Mouse (Mus musculus): ENCODE measurements around the gene Mapk1ip1. TPM values are rescaled to one million over a fixed set of nuclear protein-coding genes. Genes with fewer than 3 reads are reported as not detected.

The Mapk1ip1 gene
- total and polyA plus RNA-seq, 2 experiments from 2014 or later, result 34.1 to 35.1 TPM

DNA sequence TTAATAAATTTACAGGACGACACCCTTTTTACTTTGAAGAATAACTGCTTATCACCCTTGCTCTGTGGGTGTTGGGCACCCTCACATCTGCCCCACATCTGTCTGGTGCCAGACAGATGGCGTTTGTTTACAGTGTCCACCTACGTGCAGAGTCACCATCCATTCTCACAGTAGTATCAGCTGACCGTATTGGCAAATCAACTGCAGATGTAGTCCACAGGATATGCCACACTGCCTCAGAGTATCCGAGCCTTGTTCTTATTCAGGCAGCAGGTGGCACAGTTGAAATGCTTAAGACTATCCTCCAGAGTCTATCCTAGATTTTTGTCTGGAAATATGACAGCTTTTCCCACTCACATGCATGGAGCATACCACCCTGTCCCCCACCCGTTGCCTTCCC lies 21.2 kb upstream of the Mapk1ip1 start:
- WGBS, result 84% methylated on average over 6 of the region's 6 CpGs
- H3K27ac ChIP-seq (ENCODE audit: low read depth, low read length), result no peak overlapping the region

GRCm38 (mm10) chr7:138864776-138865175 lies 18.7 kb upstream of the Mapk1ip1 start:
- ATAC-seq (no peak), DNase-seq (no peak)
- 100% methylated on average over 1 of the region's 1 CpGs for WGBS
- no peak overlapping the region for H3K27ac ChIP-seq (ENCODE audit: low read depth, low read length)
- no peaks in the 10 kb centered on the region for H3K4me1 ChIP-seq (ENCODE audit: insufficient read depth)
- H3K4me2 ChIP-seq (ENCODE audit: low read depth), result no peak overlapping the region
- H3K36me3 ChIP-seq (ENCODE audit: insufficient read depth), result peaks cover 22% of the 10 kb centered on the region
- H3K27me3 ChIP-seq (ENCODE audit: insufficient read depth, low read length), result no peaks in the 10 kb centered on the region
- no peak overlapping the region for H3K9ac ChIP-seq
- no peak for TF ChIP-seq CTCF (IDR thresholded peaks at IDR 0.05; ENCODE audit: low read depth)
- H3K9me3 ChIP-seq (ENCODE audit: low read length), result no peaks in the 10 kb centered on the region
- no peak overlapping the region for H3K4me3 ChIP-seq (ENCODE audit: low read depth, low read length)

More for the DNA sequence above, 21.2 kb upstream of the Mapk1ip1 start:
- H3K9ac ChIP-seq, result no peak overlapping the region
- ATAC-seq, result no peak
- no peak overlapping the region for H3K4me3 ChIP-seq (ENCODE audit: low read depth, low read length)
- no peak overlapping the region for H3K4me2 ChIP-seq (ENCODE audit: low read depth)
- TF ChIP-seq CTCF (IDR thresholded peaks at IDR 0.05; ENCODE audit: low read depth), result no peak
- H3K4me1 ChIP-seq (ENCODE audit: insufficient read depth), result no peaks in the 10 kb centered on the region
- no peaks in the 10 kb centered on the region for H3K27me3 ChIP-seq (ENCODE audit: insufficient read depth, low read length)
- H3K36me3 ChIP-seq (ENCODE audit: insufficient read depth), result peaks cover 35% of the 10 kb centered on the region
- DNase-seq, result no peak
- H3K9me3 ChIP-seq (ENCODE audit: low read length), result no peaks in the 10 kb centered on the region

- no peaks in the 10 kb centered on the region for H3K4me1 ChIP-seq (ENCODE audit: insufficient read depth)
- no peak for DNase-seq
- no peak for ATAC-seq
- H3K9me3 ChIP-seq (ENCODE audit: low read length), result no peaks in the 10 kb centered on the region
- peaks cover 18% of the 10 kb centered on the region for H3K36me3 ChIP-seq (ENCODE audit: insufficient read depth)
- H3K27me3 ChIP-seq (ENCODE audit: insufficient read depth, low read length), result no peaks in the 10 kb centered on the region
- WGBS, result 96% methylated on average over 3 of the region's 3 CpGs
- no peak overlapping the region for H3K9ac ChIP-seq
- H3K27ac ChIP-seq (ENCODE audit: low read depth, low read length), result no peak overlapping the region
- no peak overlapping the region for H3K4me3 ChIP-seq (ENCODE audit: low read depth, low read length)
- no peak overlapping the region for H3K4me2 ChIP-seq (ENCODE audit: low read depth)
- TF ChIP-seq CTCF (IDR thresholded peaks at IDR 0.05; ENCODE audit: low read depth), result no peak
Observed at GRCm38 (mm10) chr7:138863950-138864572, 18.0 kb upstream of the Mapk1ip1 start.

DNA sequence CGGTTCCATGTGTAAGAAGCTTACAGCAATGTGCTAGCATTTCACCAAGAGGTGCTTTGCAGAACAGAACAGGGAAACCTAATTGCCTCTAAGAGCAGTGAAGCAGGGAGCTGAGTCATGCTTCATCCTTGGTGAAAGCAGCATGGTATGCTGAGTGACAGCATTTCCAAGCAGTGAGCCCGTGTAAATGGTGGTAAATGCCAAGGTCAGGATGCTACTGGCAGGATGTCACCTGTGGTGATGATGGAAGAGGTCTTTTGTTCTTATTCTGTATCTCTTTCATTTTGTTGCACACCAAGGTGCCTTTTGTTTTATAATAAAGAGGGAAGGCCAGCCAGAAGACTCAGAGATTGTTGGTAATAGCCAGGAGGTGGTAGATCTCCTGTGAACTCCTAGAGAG lies 10.6 kb upstream of the Mapk1ip1 start:
- no peak overlapping the region for H3K4me2 ChIP-seq (ENCODE audit: low read depth)
- TF ChIP-seq CTCF (IDR thresholded peaks at IDR 0.05; ENCODE audit: low read depth), result no peak
- H3K4me3 ChIP-seq (ENCODE audit: low read depth, low read length), result no peak overlapping the region
- no peaks in the 10 kb centered on the region for H3K4me1 ChIP-seq (ENCODE audit: insufficient read depth)
- no peak overlapping the region for H3K9ac ChIP-seq
- no peaks in the 10 kb centered on the region for H3K27me3 ChIP-seq (ENCODE audit: insufficient read depth, low read length)
- H3K9me3 ChIP-seq (ENCODE audit: low read length), result no peaks in the 10 kb centered on the region
- H3K27ac ChIP-seq (ENCODE audit: low read depth, low read length), result no peak overlapping the region
- ATAC-seq (no peak), DNase-seq (no peak)
- WGBS, result 58% methylated on average over 2 of the region's 2 CpGs
- H3K36me3 ChIP-seq (ENCODE audit: insufficient read depth), result peaks cover 34% of the 10 kb centered on the region

- H3K9me3 ChIP-seq (ENCODE audit: low read length), result no peaks in the 10 kb centered on the region
- no peak overlapping the region for H3K4me3 ChIP-seq (ENCODE audit: low read depth, low read length)
- no peak overlapping the region for H3K27ac ChIP-seq (ENCODE audit: low read depth, low read length)
- H3K4me1 ChIP-seq (ENCODE audit: insufficient read depth), result no peaks in the 10 kb centered on the region
- no peak for ATAC-seq
- H3K4me2 ChIP-seq (ENCODE audit: low read depth), result no peak overlapping the region
- 93% methylated on average over 2 of the region's 2 CpGs for WGBS
- H3K36me3 ChIP-seq (ENCODE audit: insufficient read depth), result peaks cover 47% of the 10 kb centered on the region
- H3K9ac ChIP-seq, result no peak overlapping the region
- H3K27me3 ChIP-seq (ENCODE audit: insufficient read depth, low read length), result no peaks in the 10 kb centered on the region
- DNase-seq, result no peak
- TF ChIP-seq CTCF (IDR thresholded peaks at IDR 0.05; ENCODE audit: low read depth), result no peak
Observed at GRCm38 (mm10) chr7:138854201-138854600, 8.1 kb upstream of the Mapk1ip1 start.

DNA sequence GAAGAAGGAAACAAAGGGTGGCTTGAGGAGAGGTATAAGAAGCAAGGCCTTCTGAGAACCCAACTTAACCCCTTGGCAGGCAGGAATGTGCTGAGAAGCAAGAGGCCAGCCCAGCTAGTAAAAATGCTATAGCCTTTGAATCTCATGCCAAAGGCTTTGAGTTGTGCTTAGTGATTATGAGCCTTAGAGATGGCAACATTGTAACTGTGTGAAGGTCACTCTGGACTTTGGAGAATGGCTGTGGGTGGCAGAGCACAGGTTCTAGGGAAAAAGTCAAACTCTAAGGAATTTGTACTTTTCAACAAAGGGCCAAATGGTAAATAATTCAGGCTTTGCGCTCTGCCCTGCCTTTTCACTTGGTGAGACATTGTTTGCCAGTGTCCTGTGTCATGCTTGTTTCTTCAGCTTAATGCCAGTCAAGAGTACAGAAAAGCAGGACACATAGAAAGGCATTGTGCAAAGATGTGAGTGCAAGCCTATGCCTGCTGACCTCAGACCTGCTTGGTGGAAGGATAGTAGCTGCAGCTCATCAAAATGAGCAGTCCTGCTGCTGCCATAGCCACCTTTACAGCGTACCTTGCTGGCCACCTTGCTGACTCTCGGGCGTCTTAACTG lies 7.5 kb upstream of the Mapk1ip1 start:
- 96% methylated on average over 4 of the region's 4 CpGs for WGBS
- Histone ChIP-seq H3K4me2 (ENCODE audit: low read depth) (no peak overlapping the region), H3K36me3 (ENCODE audit: insufficient read depth) (peaks cover 47% of the 10 kb centered on the region), H3K27me3 (ENCODE audit: insufficient read depth, low read length) (no peaks in the 10 kb centered on the region), H3K9ac (no peak overlapping the region), H3K4me3 (ENCODE audit: low read depth, low read length) (no peak overlapping the region), H3K9me3 (ENCODE audit: low read length) (no peaks in the 10 kb centered on the region), H3K4me1 (ENCODE audit: insufficient read depth) (peaks cover 1% of the 10 kb centered on the region), H3K27ac (ENCODE audit: low read depth, low read length) (no peak overlapping the region)
- no peak for TF ChIP-seq CTCF (IDR thresholded peaks at IDR 0.05; ENCODE audit: low read depth)
- DNase-seq (no peak), ATAC-seq (no peak)

- no peak for ATAC-seq
- no peak overlapping the region for H3K9ac ChIP-seq
Observed at GRCm38 (mm10) chr7:138850083-138850482, 4.0 kb upstream of the Mapk1ip1 start.

More at GRCm38 (mm10) chr7:138850083-138850482, 4.0 kb upstream of the Mapk1ip1 start:
- no peaks in the 10 kb centered on the region for H3K9me3 ChIP-seq (ENCODE audit: low read length)
- H3K4me3 ChIP-seq (ENCODE audit: low read depth, low read length), result no peak overlapping the region
- no peak for TF ChIP-seq CTCF (IDR thresholded peaks at IDR 0.05; ENCODE audit: low read depth)
- no peak overlapping the region for H3K4me2 ChIP-seq (ENCODE audit: low read depth)
- no peak for DNase-seq
- H3K36me3 ChIP-seq (ENCODE audit: insufficient read depth), result peaks cover 38% of the 10 kb centered on the region
- H3K27ac ChIP-seq (ENCODE audit: low read depth, low read length), result no peak overlapping the region
- H3K4me1 ChIP-seq (ENCODE audit: insufficient read depth), result peaks cover 12% of the 10 kb centered on the region
- H3K27me3 ChIP-seq (ENCODE audit: insufficient read depth, low read length), result no peaks in the 10 kb centered on the region

Data from forebrain, postnatal 0 days (tissue).